Mouse (Mus musculus) heart, embryonic 14.5 days (tissue): ENCODE data around the gene Tspan9. TPM values are rescaled to one million over a fixed set of nuclear protein-coding genes. Genes with fewer than 3 reads are reported as not detected.

ENCODE experiments used
- ATAC-seq: fragments of 200-750 bp; cut with Nextera tagmentation; 2 replicates; pipeline ENCODE4 v1.8.0; 2017; ENCODE audit warnings: low read depth, moderate TSS enrichment; ENCODE audit not compliant: insufficient number of reproducible peaks, insufficient read depth, low FRiP score
- H3K27ac ChIP-seq, 2 experiments: fragments of 200-500 bp in 1 of 2; fragments of 300-500 bp in 1 of 2; sonication (generic) in 1 of 2; replicated peaks in 1 of 2; 2 replicates each; pipeline ENCODE4 v1.5.1; 2012 to 2014; ENCODE audit warnings: low read depth in 2 of 2, low read length in 2 of 2, control low read depth in 1 of 2, mild to moderate bottlenecking in 1 of 2, mixed read lengths in 1 of 2; ENCODE audit not compliant: control insufficient read depth in 1 of 2, insufficient read depth in 1 of 2
- H3K27me3 ChIP-seq: fragments of 300-500 bp; sonication (generic); 2 replicates; pipeline ENCODE4 v1.6.1; 2014; ENCODE audit warnings: mild to moderate bottlenecking, low read length, control low read depth; ENCODE audit not compliant: control insufficient read depth, insufficient read depth
- H3K36me3 ChIP-seq: fragments of 300-500 bp; sonication (generic); 2 replicates; pipeline ENCODE4 v1.6.1; 2014; ENCODE audit warnings: mild to moderate bottlenecking, control low read depth, low read length, mixed read lengths; ENCODE audit not compliant: control insufficient read depth, insufficient read depth
- H3K4me1 ChIP-seq, 2 experiments: fragments of 200-500 bp in 1 of 2; fragments of 300-500 bp in 1 of 2; sonication (generic) in 1 of 2; 2 replicates each; pipeline ENCODE4 v1.6.1; 2012 to 2014; ENCODE audit warnings: low read length in 2 of 2, control low read depth in 1 of 2, mixed read lengths in 1 of 2; ENCODE audit not compliant: control insufficient read depth in 2 of 2, insufficient read depth in 2 of 2
- H3K4me2 ChIP-seq: fragments of 300-500 bp; sonication (generic); 2 replicates; pipeline ENCODE4 v1.6.1; 2014; ENCODE audit warnings: mild to moderate bottlenecking, low read length
- H3K4me3 ChIP-seq, 2 experiments: fragments of 200-500 bp in 1 of 2; fragments of 300-500 bp in 1 of 2; sonication (generic) in 1 of 2; 2 replicates each; pipeline ENCODE4 v1.5.1; 2012 to 2014; ENCODE audit warnings: low read length in 2 of 2, mild to moderate bottlenecking in 2 of 2, control low read depth in 1 of 2, low read depth in 1 of 2, moderate library complexity in 1 of 2; ENCODE audit not compliant: control insufficient read depth in 1 of 2, insufficient read depth in 1 of 2
- H3K9ac ChIP-seq: fragments of 300-500 bp; sonication (generic); 2 replicates; pipeline ENCODE4 v1.6.1; 2014; ENCODE audit warnings: mild to moderate bottlenecking, low read length
- H3K9me3 ChIP-seq: fragments of 300-500 bp; sonication (generic); 2 replicates; pipeline ENCODE4 v1.6.1; 2016; ENCODE audit warnings: low read length, control low read depth; ENCODE audit not compliant: control insufficient read depth
- WGBS: fragments of 180-500 bp; shearing (Covaris S2); extraction: QIAGEN DNeasy Blood & Tissue Kit; methylation state at CpG from one replicate; pipeline ENCODE4 v1.1.7; 2014; 5-methylcytosine and 5-hydroxymethylcytosine counted together
- polyA plus RNA-seq: library from polyadenylated mRNA; unstranded; fragments of >200 nt; fragmentation: Nextera tagmentation; extraction: Ambion mirVana; gene quantifications from 2 replicates; pipeline ENCODE4 v1.2.1, GENCODE M21; 2014

Tspan9 gene
- polyA plus RNA-seq, 1 experiment from 2014 or later: 143 TPM

DNA sequence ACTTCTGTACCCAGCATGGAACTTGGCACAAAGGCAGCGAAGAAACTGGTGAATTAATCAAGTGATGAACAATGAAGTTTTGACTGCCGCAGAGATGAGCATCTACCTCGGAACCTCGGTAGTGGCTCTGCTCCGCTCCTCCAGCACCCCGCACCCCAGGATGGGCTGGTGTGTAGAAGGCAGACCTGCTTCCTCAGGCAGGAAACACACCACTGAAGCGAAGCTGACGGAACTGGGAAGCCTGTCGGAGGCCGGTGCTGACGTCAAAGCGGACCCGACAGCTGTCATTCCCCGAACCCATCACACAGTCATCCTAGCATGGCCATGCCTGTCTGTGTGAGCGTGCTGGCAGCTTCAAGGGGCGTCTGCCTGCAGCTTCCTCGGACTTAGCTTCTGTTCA, 131.6 kb downstream of the Tspan9 start:
- ATAC-seq: no peak
- H3K27ac ChIP-seq: 0 out of 4 replicates have a peak overlapping the region, but pooled peaks of 1 of the 2 experiments have one; percentile 37
- H3K4me3 ChIP-seq: no peak overlapping the region
- 55% methylated on average over 17 of the region's 17 CpGs for WGBS
- no peaks in the 10 kb centered on the region for H3K27me3 ChIP-seq
- H3K4me2 ChIP-seq: no peak overlapping the region
- H3K4me1 ChIP-seq: peaks cover 53 to 84% of the 10 kb centered on the region in 2 experiments
- H3K9me3 ChIP-seq: no peaks in the 10 kb centered on the region
- H3K9ac ChIP-seq: no peak overlapping the region
- no peaks in the 10 kb centered on the region for H3K36me3 ChIP-seq

DNA sequence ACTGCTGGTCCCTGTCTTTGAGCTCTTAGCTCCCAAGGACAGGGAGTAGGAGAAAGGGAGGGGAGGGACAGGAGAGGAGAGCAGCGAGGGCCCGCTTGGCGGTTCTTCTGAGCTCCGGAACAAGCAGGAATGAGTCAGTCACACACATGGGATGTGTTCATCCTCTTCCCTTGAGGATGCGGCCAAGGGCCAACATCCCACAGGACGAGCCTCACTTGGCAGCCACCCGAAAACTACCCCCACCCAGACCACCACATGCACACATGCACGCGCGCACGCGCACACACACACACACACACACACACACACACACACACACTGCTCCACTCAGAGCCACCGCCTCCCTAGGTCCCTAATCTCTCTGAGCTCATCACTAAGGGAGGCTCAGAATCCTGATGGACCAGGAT, 132.3 kb downstream of the Tspan9 start:
- Histone ChIP-seq H3K9me3 (no peaks in the 10 kb centered on the region), H3K4me2 (no peak overlapping the region), H3K36me3 (no peaks in the 10 kb centered on the region), H3K27ac (peak overlapping the region in 1 of 2 experiments; percentile 20; a peak in 2 of 4 replicates), H3K4me1 (peaks cover 58 to 87% of the 10 kb centered on the region in 2 experiments), H3K27me3 (no peaks in the 10 kb centered on the region), H3K9ac (0 out of 2 replicates have a peak overlapping the region, but pooled peaks have one; percentile 5), H3K4me3 (no peak overlapping the region)
- 61% methylated on average over 13 of the region's 13 CpGs for WGBS
- ATAC-seq: no peak

DNA sequence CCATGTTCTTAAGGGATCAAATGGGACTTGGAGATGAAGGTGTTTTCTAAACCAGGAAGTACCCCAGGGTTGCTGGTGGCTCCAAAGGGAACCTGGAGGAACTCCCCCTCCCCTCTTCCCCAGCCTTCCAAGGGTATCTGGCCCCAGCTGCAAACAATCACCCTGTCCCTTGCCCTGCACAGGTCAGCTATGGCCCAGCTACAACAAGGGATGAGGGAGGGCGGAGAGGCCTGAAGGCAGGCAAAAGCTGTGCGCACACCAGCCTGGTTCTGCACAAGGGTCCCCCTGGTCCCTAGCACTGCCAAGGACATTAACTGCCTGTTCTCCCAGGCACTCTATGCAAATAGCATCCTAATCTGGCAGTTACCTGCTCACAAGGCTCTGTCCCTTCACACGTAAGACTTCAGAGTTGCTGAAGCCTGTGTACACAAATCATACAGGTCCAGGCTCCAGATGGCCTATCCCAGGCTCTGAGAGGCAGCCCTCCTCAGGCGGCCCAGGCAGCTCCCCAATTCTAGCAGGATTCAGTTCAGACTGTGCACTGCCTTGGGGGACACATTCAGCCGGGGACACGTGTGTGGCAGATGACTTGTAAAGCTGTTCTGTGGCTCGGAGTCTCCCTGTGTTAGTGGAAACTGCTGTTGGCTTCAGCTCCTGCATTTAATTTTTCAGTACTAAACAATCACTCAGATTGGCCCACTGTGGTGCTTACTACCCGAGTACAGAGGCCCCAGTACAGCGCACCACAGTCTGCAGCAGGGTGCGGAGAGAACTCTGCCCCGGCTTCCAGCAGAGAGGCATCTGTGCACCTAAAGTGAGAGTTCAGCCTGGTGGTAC, 133.0 kb downstream of the Tspan9 start:
- Histone ChIP-seq H3K9ac (0 out of 2 replicates have a peak overlapping the region, but pooled peaks have one; percentile 5), H3K4me3 (no peak overlapping the region), H3K9me3 (no peaks in the 10 kb centered on the region), H3K27ac (peak overlapping the region in 1 of 2 experiments; percentile 20; a peak in 2 of 4 replicates), H3K36me3 (no peaks in the 10 kb centered on the region), H3K4me1 (peaks cover 56 to 82% of the 10 kb centered on the region in 2 experiments), H3K27me3 (no peaks in the 10 kb centered on the region), H3K4me2 (no peak overlapping the region)
- whole genome bisulfite sequencing: 71% methylated on average over 11 of the region's 11 CpGs
- no peak for ATAC-seq

DNA sequence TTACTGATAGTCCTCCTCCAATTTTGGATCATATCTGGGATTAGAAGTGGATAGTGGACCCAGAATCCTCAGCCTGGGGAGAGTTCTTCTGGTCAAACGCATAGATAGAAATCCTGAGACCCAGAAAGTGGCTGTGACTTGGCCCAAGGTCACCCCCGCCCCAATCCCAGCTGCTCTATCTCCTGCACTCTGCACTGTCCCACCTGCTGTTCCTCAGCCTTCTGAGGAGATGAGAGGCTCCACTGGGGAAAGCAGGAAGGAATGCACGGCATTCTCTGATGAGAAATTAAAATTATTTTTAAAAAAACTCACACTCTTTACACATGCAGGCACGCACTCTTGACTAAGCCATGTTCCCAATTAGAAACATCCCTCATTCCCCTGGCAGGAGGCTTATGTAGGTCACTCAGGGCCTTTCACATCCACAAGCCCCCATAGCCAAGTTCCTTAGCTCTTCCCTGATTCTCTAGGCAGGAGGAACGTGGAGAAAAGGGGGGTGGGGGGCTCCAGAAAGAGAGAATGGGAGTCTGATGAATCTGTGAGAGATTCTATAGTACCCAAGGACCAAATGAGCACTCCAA, 135.3 kb downstream of the Tspan9 start:
- Histone ChIP-seq H3K36me3 (no peaks in the 10 kb centered on the region), H3K4me3 (no peak overlapping the region), H3K27ac (peak overlapping the region in 1 of 2 experiments; percentile 61; a peak in 1 of 4 replicates), H3K27me3 (no peaks in the 10 kb centered on the region), H3K9me3 (no peaks in the 10 kb centered on the region), H3K9ac (no peak overlapping the region), H3K4me2 (no peak overlapping the region), H3K4me1 (peaks cover 73 to 94% of the 10 kb centered on the region in 2 experiments)
- 52% methylated on average over 5 of the region's 5 CpGs for WGBS
- ATAC-seq: no peak

DNA sequence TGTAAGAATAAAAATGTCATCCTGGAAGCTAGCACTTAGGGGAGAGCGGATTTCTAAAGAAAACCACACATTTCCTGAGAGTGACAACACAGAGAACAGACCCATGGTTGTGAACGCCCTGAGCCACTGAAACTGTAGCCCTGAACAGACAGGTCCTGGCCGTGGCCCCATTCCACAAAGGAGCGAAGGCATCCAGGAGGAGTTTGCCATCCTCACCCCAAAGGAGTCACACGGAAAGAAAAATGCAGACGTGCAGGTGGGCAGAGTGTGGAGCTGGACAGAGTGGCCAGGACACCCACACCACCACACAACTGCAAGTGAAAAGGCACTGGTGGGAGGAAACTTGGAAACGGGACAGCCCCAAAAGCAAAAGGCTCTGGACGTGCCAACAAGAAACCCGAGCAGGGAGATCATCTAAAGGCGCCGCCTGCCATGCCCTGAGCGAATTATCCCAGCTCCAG, 136.1 kb downstream of the Tspan9 start:
- Histone ChIP-seq H3K27ac (peak overlapping the region; percentile 18 to 61; a peak in 3 of 4 replicates), H3K9me3 (no peaks in the 10 kb centered on the region), H3K27me3 (no peaks in the 10 kb centered on the region), H3K9ac (no peak overlapping the region), H3K4me2 (no peak overlapping the region), H3K4me3 (no peak overlapping the region), H3K36me3 (0 out of 2 replicates have a peak, but pooled peaks cover 1% of the 10 kb centered on the region), H3K4me1 (peaks cover 69 to 92% of the 10 kb centered on the region in 2 experiments)
- no peak for ATAC-seq
- 66% methylated on average over 12 of the region's 12 CpGs for WGBS

DNA sequence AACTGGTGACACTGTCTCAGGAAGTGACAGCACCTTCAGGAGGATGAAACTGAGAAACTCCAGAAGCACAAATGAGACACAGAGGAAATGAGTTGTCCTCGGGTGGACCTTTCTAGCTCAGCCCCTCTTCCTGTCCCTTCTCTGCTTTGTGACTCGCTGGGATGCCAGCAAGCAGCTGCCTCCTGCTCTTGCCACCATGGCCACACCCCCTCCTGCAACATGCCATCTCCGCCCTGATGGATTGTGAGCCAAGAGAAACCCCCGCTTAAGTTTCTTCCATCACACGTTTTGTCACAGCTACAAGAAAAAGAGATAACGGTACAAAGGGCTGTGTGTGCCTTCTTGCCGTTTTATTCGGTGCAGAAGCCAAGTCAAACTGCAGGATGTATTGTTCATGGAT, 137.2 kb downstream of the Tspan9 start:
- no peaks in the 10 kb centered on the region for H3K27me3 ChIP-seq
- H3K27ac ChIP-seq: 0 out of 4 replicates have a peak overlapping the region, but pooled peaks of 1 of the 2 experiments have one; percentile 61
- WGBS: 18% methylated on average over 8 of the region's 8 CpGs
- peaks cover 63 to 84% of the 10 kb centered on the region in 2 experiments for H3K4me1 ChIP-seq
- 0 out of 2 replicates have a peak, but pooled peaks cover 2% of the 10 kb centered on the region for H3K36me3 ChIP-seq
- H3K4me2 ChIP-seq: no peak overlapping the region
- 0 out of 2 replicates have a peak overlapping the region, but pooled peaks have one; percentile 5 for H3K9ac ChIP-seq
- no peak overlapping the region for H3K4me3 ChIP-seq
- ATAC-seq: no peak
- H3K9me3 ChIP-seq: no peaks in the 10 kb centered on the region

DNA sequence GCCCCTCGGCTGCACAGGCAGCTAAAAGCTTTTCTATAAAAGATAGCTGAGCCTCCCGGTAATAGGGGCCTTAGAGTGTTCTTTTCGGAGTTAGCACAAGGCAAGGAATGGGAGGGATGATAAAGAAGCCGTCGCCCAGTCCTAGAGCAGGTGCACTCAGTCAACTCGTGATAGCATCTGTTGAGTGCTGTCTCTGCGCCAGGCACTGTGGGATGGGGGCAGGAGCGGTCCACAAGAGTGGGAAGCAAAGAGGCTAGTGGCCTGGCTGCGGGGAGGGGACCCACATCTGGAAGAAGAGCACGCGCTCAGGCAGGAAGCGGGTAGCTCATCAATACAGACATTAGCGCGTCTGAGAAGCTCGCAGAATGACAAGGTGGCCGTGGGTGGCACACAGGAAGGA, 138.8 kb downstream of the Tspan9 start:
- ATAC-seq: no peak
- 61% methylated on average over 16 of the region's 16 CpGs for WGBS
- Histone ChIP-seq H3K9ac (no peak overlapping the region), H3K4me3 (no peak overlapping the region), H3K9me3 (no peaks in the 10 kb centered on the region), H3K4me2 (no peak overlapping the region), H3K27me3 (no peaks in the 10 kb centered on the region), H3K36me3 (0 out of 2 replicates have a peak, but pooled peaks cover 2% of the 10 kb centered on the region), H3K27ac (peak overlapping the region in 1 of 2 experiments; percentile 51; a peak in 1 of 4 replicates), H3K4me1 (peaks cover 51 to 78% of the 10 kb centered on the region in 2 experiments)
